Mouse (Mus musculus) erythroblast, embryonic 14.5 days (primary cell): Measurements from ENCODE around the gene Dus4l.

ENCODE experiments used
- GATA1 ChIP-seq: IDR thresholded peaks from 2 replicates; pipeline ENCODE4 v1.6.1; 2012; ENCODE audit warnings: low read length, inconsistent platforms, mixed read lengths
- TAL1 ChIP-seq: IDR thresholded peaks from 3 replicates; pipeline ENCODE4 v1.6.1; 2012; ENCODE audit warnings: low read length, inconsistent platforms, mixed read lengths

DNA sequence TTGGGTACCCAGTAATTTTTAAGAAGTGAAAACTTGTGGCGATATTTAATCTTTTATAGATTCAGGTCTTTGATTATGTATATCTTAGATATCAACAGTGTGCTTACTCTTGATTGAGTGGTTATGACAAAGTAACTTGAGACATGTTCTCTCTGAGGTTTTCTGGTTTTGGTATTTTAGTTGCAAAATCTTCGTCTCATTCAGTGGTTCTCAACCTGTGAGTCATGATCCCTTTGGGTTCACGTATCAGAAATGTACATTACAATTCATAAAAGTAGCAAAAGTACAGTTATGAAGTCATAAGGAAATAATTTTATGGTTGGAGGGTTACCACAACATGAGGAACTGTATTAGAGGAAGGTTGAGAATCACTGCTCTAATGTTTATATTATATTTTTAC is 32.1 kb upstream of the Dus4l start:
- TF ChIP-seq TAL1 (no peak), GATA1 (no peak)
